Mouse (Mus musculus): Measurements from ENCODE around the gene Rgma. TPM values are rescaled to one million over a fixed set of nuclear protein-coding genes. Genes with fewer than 3 reads are reported as not detected.

Rgma gene
- polyA plus RNA-seq, 1 experiment = 4.7 TPM

- TF ChIP-seq POLR2A (IDR thresholded peaks at IDR 0.05; ENCODE audit: low read depth, low read length) = no peak
- no peak for TF ChIP-seq CTCF (IDR thresholded peaks at IDR 0.05; ENCODE audit: extremely low read depth, insufficient read depth, insufficient read length, insufficient replicate concordance)
- no peak for DNase-seq (ENCODE audit: low read depth in 1 of 2, low spot score in 2 of 2)
- 82% methylated on average over 8 of the region's 8 CpGs for whole genome bisulfite sequencing
- Histone ChIP-seq H3K4me3 (ENCODE audit: extremely low read depth, insufficient read depth, insufficient read length) (no peak overlapping the region), H3K27me3 (ENCODE audit: control insufficient read depth, insufficient read depth, low read length) (no peaks in the 10 kb centered on the region), H3K36me3 (ENCODE audit: control insufficient read depth, insufficient read depth, low read length) (no peaks in the 10 kb centered on the region), H3K4me1 (ENCODE audit: control insufficient read depth, insufficient read depth, insufficient read length) (no peaks in the 10 kb centered on the region), H3K27ac (ENCODE audit: insufficient read depth, low read length) (no peak overlapping the region)
Observed at GRCm38 (mm10) chr7:73349158-73349557, 26.2 kb upstream of the Rgma start.

GRCm38 (mm10) chr7:73355229-73355628, 20.1 kb upstream of the Rgma start:
- no peak overlapping the region for H3K27ac ChIP-seq (ENCODE audit: insufficient read depth, low read length)
- TF ChIP-seq CTCF (IDR thresholded peaks at IDR 0.05; ENCODE audit: extremely low read depth, insufficient read depth, insufficient read length, insufficient replicate concordance) = no peak
- no peak for TF ChIP-seq POLR2A (IDR thresholded peaks at IDR 0.05; ENCODE audit: low read depth, low read length)
- no peak for DNase-seq (ENCODE audit: low read depth in 1 of 2, low spot score in 2 of 2)
- H3K4me3 ChIP-seq (ENCODE audit: extremely low read depth, insufficient read depth, insufficient read length) = no peak overlapping the region
- no peaks in the 10 kb centered on the region for H3K27me3 ChIP-seq (ENCODE audit: control insufficient read depth, insufficient read depth, low read length)
- H3K36me3 ChIP-seq (ENCODE audit: control insufficient read depth, insufficient read depth, low read length) = no peaks in the 10 kb centered on the region
- WGBS = 79% methylated on average over 9 of the region's 9 CpGs
- H3K4me1 ChIP-seq (ENCODE audit: control insufficient read depth, insufficient read depth, insufficient read length) = no peaks in the 10 kb centered on the region

DNA sequence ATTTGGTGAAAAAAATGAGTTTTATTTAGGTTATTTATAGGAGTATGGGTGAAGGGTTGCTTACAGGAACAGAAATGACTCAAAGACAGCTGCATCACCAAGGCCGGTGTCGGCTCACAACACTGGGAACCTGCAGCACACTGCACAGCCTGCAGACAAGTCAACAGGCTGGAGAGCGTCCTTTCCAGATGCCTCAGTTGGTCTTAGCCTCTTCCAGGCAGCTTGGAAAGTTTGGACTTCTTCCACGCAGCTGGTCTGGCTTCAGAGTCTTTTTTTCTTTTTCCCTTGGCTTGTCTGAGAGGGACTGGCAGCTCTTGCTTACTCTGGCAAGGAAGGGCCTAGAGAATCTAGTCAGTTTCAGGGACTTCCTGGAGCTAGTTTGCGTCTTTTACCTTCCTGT, 18.4 kb upstream of the Rgma start:
- DNase-seq (ENCODE audit: low read depth in 1 of 2, low spot score in 2 of 2) = no peak

GRCm38 (mm10) chr7:73357626-73358025, 17.7 kb upstream of the Rgma start:
- Histone ChIP-seq H3K4me3 (ENCODE audit: extremely low read depth, insufficient read depth, insufficient read length) (no peak overlapping the region), H3K36me3 (ENCODE audit: control insufficient read depth, insufficient read depth, low read length) (no peaks in the 10 kb centered on the region), H3K4me1 (ENCODE audit: control insufficient read depth, insufficient read depth, insufficient read length) (no peaks in the 10 kb centered on the region), H3K27me3 (ENCODE audit: control insufficient read depth, insufficient read depth, low read length) (no peaks in the 10 kb centered on the region), H3K27ac (ENCODE audit: insufficient read depth, low read length) (no peak overlapping the region)
- TF ChIP-seq POLR2A (IDR thresholded peaks at IDR 0.05; ENCODE audit: low read depth, low read length) = no peak
- no peak for TF ChIP-seq CTCF (IDR thresholded peaks at IDR 0.05; ENCODE audit: extremely low read depth, insufficient read depth, insufficient read length, insufficient replicate concordance)
- WGBS = 86% methylated on average over 2 of the region's 2 CpGs
- no peak for DNase-seq (ENCODE audit: low read depth in 1 of 2, low spot score in 2 of 2)

More for the DNA sequence above, 18.4 kb upstream of the Rgma start:
- Histone ChIP-seq H3K4me1 (ENCODE audit: control insufficient read depth, insufficient read depth, insufficient read length) (no peaks in the 10 kb centered on the region), H3K36me3 (ENCODE audit: control insufficient read depth, insufficient read depth, low read length) (no peaks in the 10 kb centered on the region), H3K4me3 (ENCODE audit: extremely low read depth, insufficient read depth, insufficient read length) (no peak overlapping the region), H3K27ac (ENCODE audit: insufficient read depth, low read length) (no peak overlapping the region), H3K27me3 (ENCODE audit: control insufficient read depth, insufficient read depth, low read length) (no peaks in the 10 kb centered on the region)
- WGBS = 81% methylated on average over 5 of the region's 5 CpGs
- TF ChIP-seq POLR2A (IDR thresholded peaks at IDR 0.05; ENCODE audit: low read depth, low read length) (no peak), CTCF (IDR thresholded peaks at IDR 0.05; ENCODE audit: extremely low read depth, insufficient read depth, insufficient read length, insufficient replicate concordance) (no peak)

DNA sequence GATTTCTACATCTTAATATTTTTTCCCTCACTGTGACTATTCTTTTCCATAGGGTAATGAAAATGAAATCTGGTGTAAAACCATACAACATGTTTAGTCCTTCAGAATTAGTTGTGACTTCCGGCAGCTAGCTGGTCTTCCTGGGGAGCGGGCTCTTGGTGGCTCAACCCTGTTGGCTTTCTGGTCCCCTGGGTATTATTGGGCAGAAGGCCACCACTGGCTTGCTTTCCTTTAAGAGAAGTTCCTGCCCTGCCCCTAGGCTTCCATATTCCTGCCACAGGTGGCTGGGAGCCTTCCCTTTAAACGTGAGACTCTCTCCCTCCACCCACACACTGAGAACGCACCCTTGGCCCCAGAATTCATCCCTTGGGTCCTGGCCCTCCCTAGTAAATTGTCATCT, 9.8 kb upstream of the Rgma start:
- WGBS = 82% methylated on average over 4 of the region's 4 CpGs
- Histone ChIP-seq H3K27ac (ENCODE audit: insufficient read depth, low read length) (no peak overlapping the region), H3K4me1 (ENCODE audit: control insufficient read depth, insufficient read depth, insufficient read length) (no peaks in the 10 kb centered on the region), H3K36me3 (ENCODE audit: control insufficient read depth, insufficient read depth, low read length) (no peaks in the 10 kb centered on the region), H3K4me3 (ENCODE audit: extremely low read depth, insufficient read depth, insufficient read length) (no peak overlapping the region), H3K27me3 (ENCODE audit: control insufficient read depth, insufficient read depth, low read length) (no peaks in the 10 kb centered on the region)
- DNase-seq (ENCODE audit: low read depth in 1 of 2, low spot score in 2 of 2) = no peak
- TF ChIP-seq POLR2A (IDR thresholded peaks at IDR 0.05; ENCODE audit: low read depth, low read length) (no peak), CTCF (IDR thresholded peaks at IDR 0.05; ENCODE audit: extremely low read depth, insufficient read depth, insufficient read length, insufficient replicate concordance) (no peak)

- no peaks in the 10 kb centered on the region for H3K27me3 ChIP-seq (ENCODE audit: control insufficient read depth, insufficient read depth, low read length)
- WGBS = 94% methylated on average over 7 of the region's 7 CpGs
- no peak overlapping the region for H3K4me3 ChIP-seq (ENCODE audit: extremely low read depth, insufficient read depth, insufficient read length)
- H3K27ac ChIP-seq (ENCODE audit: insufficient read depth, low read length) = no peak overlapping the region
- H3K36me3 ChIP-seq (ENCODE audit: control insufficient read depth, insufficient read depth, low read length) = no peaks in the 10 kb centered on the region
- no peak for DNase-seq (ENCODE audit: low read depth in 1 of 2, low spot score in 2 of 2)
- H3K4me1 ChIP-seq (ENCODE audit: control insufficient read depth, insufficient read depth, insufficient read length) = no peaks in the 10 kb centered on the region
- TF ChIP-seq CTCF (IDR thresholded peaks at IDR 0.05; ENCODE audit: extremely low read depth, insufficient read depth, insufficient read length, insufficient replicate concordance) (no peak), POLR2A (IDR thresholded peaks at IDR 0.05; ENCODE audit: low read depth, low read length) (no peak)
Observed at GRCm38 (mm10) chr7:73365965-73366364, 9.3 kb upstream of the Rgma start.

GRCm38 (mm10) chr7:73367681-73368464, 7.4 kb upstream of the Rgma start:
- no peak for TF ChIP-seq POLR2A (IDR thresholded peaks at IDR 0.05; ENCODE audit: low read depth, low read length)
- TF ChIP-seq CTCF (IDR thresholded peaks at IDR 0.05; ENCODE audit: extremely low read depth, insufficient read depth, insufficient read length, insufficient replicate concordance) = no peak
- no peak for DNase-seq (ENCODE audit: low read depth in 1 of 2, low spot score in 2 of 2)
- H3K4me1 ChIP-seq (ENCODE audit: control insufficient read depth, insufficient read depth, insufficient read length) = peaks cover 2% of the 10 kb centered on the region; the same call in 1 of the 2 replicates
- H3K27me3 ChIP-seq (ENCODE audit: control insufficient read depth, insufficient read depth, low read length) = peaks cover 6% of the 10 kb centered on the region
- WGBS = 88% methylated on average over 10 of the region's 10 CpGs
- H3K4me3 ChIP-seq (ENCODE audit: extremely low read depth, insufficient read depth, insufficient read length) = no peak overlapping the region
- H3K27ac ChIP-seq (ENCODE audit: insufficient read depth, low read length) = no peak overlapping the region
- no peaks in the 10 kb centered on the region for H3K36me3 ChIP-seq (ENCODE audit: control insufficient read depth, insufficient read depth, low read length)
